Mouse (Mus musculus) limb, embryonic 14.5 days (tissue): ENCODE measurements around the gene Isl2. TPM values are rescaled to one million over a fixed set of nuclear protein-coding genes. Genes with fewer than 3 reads are reported as not detected.

Source experiments
- ATAC-seq: fragments of 200-750 bp; cut with Nextera tagmentation; 2 replicates; pipeline ENCODE4 v1.8.0; 2017; ENCODE audit warnings: low read depth, moderate number of reproducible peaks, moderate TSS enrichment; ENCODE audit not compliant: low FRiP score
- DNase-seq: peaks from one replicate; pipeline ENCODE4 v3.0.0-alpha.2; 2015; ENCODE audit warnings: low spot score
- H3K27ac ChIP-seq: fragments of 300-500 bp; sonication (generic); replicated peaks from 2 replicates; pipeline ENCODE4 v1.5.1; 2014; ENCODE audit warnings: low read depth, mild to moderate bottlenecking, low read length, moderate library complexity, mixed read lengths
- H3K27me3 ChIP-seq: fragments of 300-500 bp; sonication (generic); 2 replicates; pipeline ENCODE4 v1.6.1; 2014; ENCODE audit warnings: low read length, mixed read lengths; ENCODE audit not compliant: control insufficient read depth, insufficient read depth
- H3K36me3 ChIP-seq: fragments of 300-500 bp; sonication (generic); 2 replicates; pipeline ENCODE4 v1.6.1; 2014; ENCODE audit warnings: mild to moderate bottlenecking, low read length, moderate library complexity, mixed read lengths; ENCODE audit not compliant: control insufficient read depth, insufficient read depth
- H3K4me1 ChIP-seq: fragments of 300-500 bp; sonication (generic); 2 replicates; pipeline ENCODE4 v1.6.1; 2014; ENCODE audit warnings: antibody characterized with exemption, low read length, mixed read lengths; ENCODE audit not compliant: control insufficient read depth, insufficient read depth
- H3K4me2 ChIP-seq: fragments of 300-500 bp; sonication (generic); replicated peaks from 2 replicates; pipeline ENCODE4 v1.6.1; 2014; ENCODE audit warnings: low read depth, mild to moderate bottlenecking, low read length, moderate library complexity; ENCODE audit not compliant: severe bottlenecking
- H3K4me3 ChIP-seq: fragments of 300-500 bp; sonication (generic); replicated peaks from 2 replicates; pipeline ENCODE4 v1.5.1; 2014; ENCODE audit warnings: low read length
- H3K9ac ChIP-seq: fragments of 300-500 bp; sonication (generic); 2 replicates; pipeline ENCODE4 v1.6.1; 2014; ENCODE audit warnings: mild to moderate bottlenecking, low read depth, low read length, moderate library complexity; ENCODE audit not compliant: severe bottlenecking
- H3K9me3 ChIP-seq: fragments of 300-500 bp; sonication (generic); 2 replicates; pipeline ENCODE4 v1.6.1; 2016; ENCODE audit warnings: low read length; ENCODE audit not compliant: control insufficient read depth
- POLR2A ChIP-seq: fragments of 200-500 bp; IDR thresholded peaks from 2 replicates; pipeline ENCODE4 v1.8.0; 2012; ENCODE audit warnings: inconsistent platforms, mild to moderate bottlenecking, moderate library complexity, borderline replicate concordance; ENCODE audit not compliant: insufficient read depth, insufficient read length; ENCODE audit errors: extremely low read depth
- WGBS: fragments of 180-500 bp; shearing (Covaris S2); extraction: QIAGEN DNeasy Blood & Tissue Kit; methylation state at CpG from one replicate; pipeline ENCODE4 v1.1.7; 2014; 5-methylcytosine and 5-hydroxymethylcytosine counted together
- polyA plus RNA-seq, 2 experiments: library from polyadenylated mRNA; depleted of rRNA in 1 of 2; stranded (reverse) in 1 of 2; unstranded in 1 of 2; fragments of >200 nt; fragmentation: Nextera tagmentation in 1 of 2; extraction: Ambion mirVana in 1 of 2; gene quantifications; 2 replicates each; pipeline versions ENCODE4 v1.2.1 to v1.2.3; 2012 to 2014

Isl2 gene
- polyA plus RNA-seq, 2 experiments = 0.22 to 0.55 TPM

DNA sequence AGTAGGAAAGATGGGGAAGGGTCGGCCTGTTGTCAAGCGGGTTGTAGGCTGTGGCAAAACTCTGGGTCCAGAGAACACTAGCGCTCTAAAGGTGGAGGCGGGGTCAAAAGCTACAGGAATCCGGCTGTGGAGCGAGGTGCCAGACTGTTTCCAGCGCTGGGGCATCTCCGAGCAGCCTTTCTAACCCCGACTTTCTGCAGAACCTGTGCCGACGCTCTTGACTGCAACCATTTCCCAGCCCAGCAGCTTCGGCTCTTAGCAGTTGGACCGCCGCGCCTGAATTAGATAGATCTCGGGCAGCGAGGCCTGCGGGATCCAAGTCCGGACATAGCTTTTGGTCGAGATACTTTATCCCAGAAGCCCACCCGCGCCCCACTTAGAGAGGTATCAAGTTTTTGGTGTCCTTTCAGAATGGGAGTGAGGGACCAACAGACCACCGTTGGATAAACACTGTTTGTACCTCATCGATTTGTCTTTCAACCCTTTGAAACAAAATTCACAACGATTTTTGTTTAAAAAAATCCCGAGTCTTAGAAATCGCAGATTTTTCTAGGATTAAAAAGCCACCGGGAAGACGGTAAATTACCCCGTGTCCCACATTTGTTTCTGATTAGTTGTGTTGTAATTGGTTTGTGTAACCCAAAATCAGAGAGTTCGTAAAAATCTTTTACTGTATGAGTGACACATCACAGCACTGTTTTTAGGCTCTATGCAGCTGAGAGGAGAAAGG, 1.4 kb downstream of the Isl2 start:
- WGBS = 4% methylated on average over 31 of the region's 31 CpGs
- no peak overlapping the region for H3K27ac ChIP-seq
- no peak overlapping the region for H3K9ac ChIP-seq
- no peaks in the 10 kb centered on the region for H3K36me3 ChIP-seq
- ATAC-seq = no peak
- no peaks in the 10 kb centered on the region for H3K9me3 ChIP-seq
- H3K4me2 ChIP-seq = peak overlapping the region; percentile 67
- no peak for TF ChIP-seq POLR2A
- H3K4me3 ChIP-seq = peak overlapping the region; percentile 42
- H3K27me3 ChIP-seq = peaks cover 54% of the 10 kb centered on the region
- DNase-seq = no peak
- H3K4me1 ChIP-seq = peaks cover 15% of the 10 kb centered on the region; the same call in 1 of the 2 replicates

- under 1% methylated on average over 12 of the region's 12 CpGs for WGBS
- peak overlapping the region; percentile 42 for H3K4me3 ChIP-seq
- peaks cover 59% of the 10 kb centered on the region for H3K27me3 ChIP-seq
- peak overlapping the region; percentile 67 for H3K4me2 ChIP-seq
- ATAC-seq = no peak
- H3K4me1 ChIP-seq = peaks cover 15% of the 10 kb centered on the region; the same call in 1 of the 2 replicates
- no peaks in the 10 kb centered on the region for H3K36me3 ChIP-seq
- no peak for DNase-seq
- no peak overlapping the region for H3K27ac ChIP-seq
- H3K9me3 ChIP-seq = no peaks in the 10 kb centered on the region
- TF ChIP-seq POLR2A = no peak
- peak overlapping the region; percentile 45 for H3K9ac ChIP-seq
These were observed 1.9 kb downstream of the Isl2 start for GRCm38 (mm10) chr9:55540391-55540770.

GRCm38 (mm10) chr9:55540888-55541287, 2.4 kb downstream of the Isl2 start:
- H3K27me3 ChIP-seq = peaks cover 64% of the 10 kb centered on the region
- peaks cover 20% of the 10 kb centered on the region for H3K4me1 ChIP-seq
- under 1% methylated on average over 27 of the region's 28 CpGs for WGBS
- no peaks in the 10 kb centered on the region for H3K9me3 ChIP-seq
- peak; percentile 84 for DNase-seq
- H3K4me3 ChIP-seq = peak overlapping the region; percentile 42
- TF ChIP-seq POLR2A = no peak
- H3K4me2 ChIP-seq = peak overlapping the region; percentile 67
- ATAC-seq = peak; percentile 94
- peak overlapping the region; percentile 45 for H3K9ac ChIP-seq
- H3K36me3 ChIP-seq = no peaks in the 10 kb centered on the region
- no peak overlapping the region for H3K27ac ChIP-seq

- no peak overlapping the region for H3K27ac ChIP-seq
- no peak for TF ChIP-seq POLR2A
- ATAC-seq (no peak), DNase-seq (no peak)
- H3K4me1 ChIP-seq = peaks cover 26% of the 10 kb centered on the region
- peak overlapping the region; percentile 67 for H3K4me2 ChIP-seq
- under 1% methylated on average over 48 of the region's 59 CpGs for WGBS
- H3K9me3 ChIP-seq = no peaks in the 10 kb centered on the region
- H3K9ac ChIP-seq = 0 out of 2 replicates have a peak overlapping the region, but pooled peaks have one; percentile 28
- peaks cover 74% of the 10 kb centered on the region for H3K27me3 ChIP-seq
- H3K4me3 ChIP-seq = peak overlapping the region; percentile 42
- H3K36me3 ChIP-seq = no peaks in the 10 kb centered on the region
These were observed 3.4 kb downstream of the Isl2 start for GRCm38 (mm10) chr9:55541681-55542365.

DNA sequence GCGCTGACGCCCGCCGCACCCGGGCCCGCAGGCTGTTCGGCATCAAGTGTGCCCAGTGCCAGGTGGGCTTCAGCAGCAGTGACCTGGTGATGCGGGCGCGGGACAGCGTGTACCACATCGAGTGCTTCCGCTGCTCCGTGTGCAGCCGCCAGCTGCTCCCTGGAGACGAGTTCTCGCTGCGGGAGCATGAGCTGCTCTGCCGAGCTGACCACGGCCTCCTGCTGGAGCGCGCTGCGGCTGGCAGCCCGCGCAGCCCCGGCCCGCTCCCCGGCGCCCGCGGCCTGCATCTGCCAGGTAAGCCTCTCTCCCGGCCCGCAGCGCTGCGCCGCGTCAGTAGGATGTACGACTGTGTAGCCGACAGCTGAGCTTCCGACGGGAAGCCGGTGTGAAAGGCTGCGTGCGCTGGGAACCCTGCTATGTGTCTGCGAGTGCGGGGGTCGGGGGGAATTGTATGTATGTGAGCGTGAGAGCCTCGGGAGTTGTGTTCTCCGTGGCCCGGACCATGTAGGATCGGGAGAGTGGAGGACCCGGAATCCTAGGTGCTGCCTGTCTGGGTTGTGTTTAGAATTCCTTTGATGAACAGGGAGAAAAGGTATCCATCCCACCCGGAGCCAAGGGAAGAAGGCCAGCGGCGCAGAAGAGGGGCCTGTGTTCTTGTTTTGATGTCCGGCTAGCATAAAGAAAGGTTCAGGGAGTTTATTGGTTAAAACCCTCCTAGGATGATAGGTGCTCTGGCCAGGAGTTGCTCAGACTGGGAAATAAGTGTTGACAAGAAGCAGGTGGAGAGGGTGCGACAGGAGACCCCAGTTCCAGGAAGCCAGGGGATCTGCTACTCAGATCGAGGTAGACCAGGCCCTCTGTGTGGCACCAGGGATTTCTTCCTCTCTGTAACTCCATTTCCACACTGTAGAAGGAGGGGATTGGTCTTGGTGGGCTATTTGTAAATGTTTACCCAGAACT, 4.2 kb downstream of the Isl2 start:
- no peak for ATAC-seq
- H3K4me1 ChIP-seq = peaks cover 26% of the 10 kb centered on the region
- H3K27me3 ChIP-seq = peaks cover 82% of the 10 kb centered on the region
- no peaks in the 10 kb centered on the region for H3K9me3 ChIP-seq
- WGBS = 4% methylated on average over 54 of the region's 59 CpGs
- H3K4me2 ChIP-seq = peak overlapping the region; percentile 67
- DNase-seq = no peak
- no peaks in the 10 kb centered on the region for H3K36me3 ChIP-seq
- H3K4me3 ChIP-seq = peak overlapping the region; percentile 42
- no peak overlapping the region for H3K27ac ChIP-seq
- H3K9ac ChIP-seq = peak overlapping the region; percentile 28; the same call in 1 of the 2 replicates
- no peak for TF ChIP-seq POLR2A
